Mouse (Mus musculus) kidney, adult 2 months (tissue): ENCODE results near the gene Wdr27.

Experiments
- CTCF ChIP-seq: fragments of 200-500 bp; conservative IDR thresholded peaks from 2 replicates; pipeline ENCODE4 v1.5.1; 2011; ENCODE audit warnings: low read depth, mild to moderate bottlenecking, control low read depth, low read length, moderate library complexity, mixed read lengths; ENCODE audit not compliant: insufficient read depth, insufficient read length
- POLR2A ChIP-seq: fragments of 200-500 bp; IDR thresholded peaks from one replicate; pipeline ENCODE4 v1.6.1; 2011; ENCODE audit warnings: low read depth, low read length, control low read depth

GRCm38 (mm10) chr17:14904206-14904605 lies 38.8 kb downstream of the Wdr27 start:
- no peak for TF ChIP-seq CTCF
- no peak for TF ChIP-seq POLR2A
